Mouse (Mus musculus) limb, embryonic 12.5 days (tissue): ENCODE measurements around the gene Sp2. TPM values are rescaled to one million over a fixed set of nuclear protein-coding genes. Genes with fewer than 3 reads are reported as not detected.

Experiments used
- ATAC-seq: fragments of 200-750 bp; cut with Nextera tagmentation; 2 replicates; pipeline ENCODE4 v1.8.0; 2017; ENCODE audit warnings: low read depth, moderate TSS enrichment; ENCODE audit not compliant: insufficient number of reproducible peaks, insufficient read depth, low FRiP score, low TSS enrichment
- H3K27ac ChIP-seq: fragments of 300-500 bp; sonication (generic); 2 replicates; pipeline ENCODE4 v1.5.1; 2016; ENCODE audit warnings: mild to moderate bottlenecking, moderate library complexity
- H3K27me3 ChIP-seq: fragments of 300-500 bp; sonication (generic); 2 replicates; pipeline ENCODE4 v1.6.1; 2016; ENCODE audit warnings: mild to moderate bottlenecking, moderate library complexity
- H3K36me3 ChIP-seq: fragments of 300-500 bp; sonication (generic); 2 replicates; pipeline ENCODE4 v1.6.1; 2016; ENCODE audit warnings: mild to moderate bottlenecking, moderate library complexity
- H3K4me1 ChIP-seq: fragments of 300-500 bp; sonication (generic); replicated peaks from 2 replicates; pipeline ENCODE4 v1.6.1; 2016
- H3K4me2 ChIP-seq: fragments of 300-500 bp; sonication (generic); 2 replicates; pipeline ENCODE4 v1.6.1; 2016; ENCODE audit warnings: mild to moderate bottlenecking, moderate library complexity
- H3K4me3 ChIP-seq: fragments of 300-500 bp; sonication (generic); replicated peaks from 2 replicates; pipeline ENCODE4 v1.5.1; 2016; ENCODE audit warnings: mild to moderate bottlenecking
- H3K9ac ChIP-seq: fragments of 300-500 bp; sonication (generic); replicated peaks from 2 replicates; pipeline ENCODE4 v1.6.1; 2016; ENCODE audit warnings: mild to moderate bottlenecking, moderate library complexity
- H3K9me3 ChIP-seq: fragments of 300-500 bp; sonication (generic); 2 replicates; pipeline ENCODE4 v1.6.1; 2016; ENCODE audit warnings: mild to moderate bottlenecking, moderate library complexity
- WGBS: fragments of 180-500 bp; shearing (Covaris S2); methylation state at CpG from one replicate; pipeline ENCODE4 v1.1.7; 2016; 5-methylcytosine and 5-hydroxymethylcytosine counted together
- polyA plus RNA-seq: library from polyadenylated mRNA; unstranded; fragments of >200 nt; fragmentation: Nextera tagmentation; extraction: Ambion mirVana; gene quantifications from 2 replicates; pipeline ENCODE4 v1.2.1, GENCODE M21; 2016

Gene Sp2
- polyA plus RNA-seq, 1 experiment from 2014 or later: 13.7 TPM

GRCm38 (mm10) chr11:97018583-97019344 lies 36.0 kb upstream of the Sp2 start:
- peak overlapping the region; percentile 55 for H3K9ac ChIP-seq
- peak overlapping the region; percentile 71 for H3K4me2 ChIP-seq
- ATAC-seq: no peak
- no peaks in the 10 kb centered on the region for H3K9me3 ChIP-seq
- no peak overlapping the region for H3K27ac ChIP-seq
- no peaks in the 10 kb centered on the region for H3K36me3 ChIP-seq
- H3K4me3 ChIP-seq: peak overlapping the region; percentile 45
- H3K27me3 ChIP-seq: peaks cover 94% of the 10 kb centered on the region
- peaks cover 33% of the 10 kb centered on the region for H3K4me1 ChIP-seq
- under 1% methylated on average over 68 of the region's 68 CpGs for WGBS

DNA sequence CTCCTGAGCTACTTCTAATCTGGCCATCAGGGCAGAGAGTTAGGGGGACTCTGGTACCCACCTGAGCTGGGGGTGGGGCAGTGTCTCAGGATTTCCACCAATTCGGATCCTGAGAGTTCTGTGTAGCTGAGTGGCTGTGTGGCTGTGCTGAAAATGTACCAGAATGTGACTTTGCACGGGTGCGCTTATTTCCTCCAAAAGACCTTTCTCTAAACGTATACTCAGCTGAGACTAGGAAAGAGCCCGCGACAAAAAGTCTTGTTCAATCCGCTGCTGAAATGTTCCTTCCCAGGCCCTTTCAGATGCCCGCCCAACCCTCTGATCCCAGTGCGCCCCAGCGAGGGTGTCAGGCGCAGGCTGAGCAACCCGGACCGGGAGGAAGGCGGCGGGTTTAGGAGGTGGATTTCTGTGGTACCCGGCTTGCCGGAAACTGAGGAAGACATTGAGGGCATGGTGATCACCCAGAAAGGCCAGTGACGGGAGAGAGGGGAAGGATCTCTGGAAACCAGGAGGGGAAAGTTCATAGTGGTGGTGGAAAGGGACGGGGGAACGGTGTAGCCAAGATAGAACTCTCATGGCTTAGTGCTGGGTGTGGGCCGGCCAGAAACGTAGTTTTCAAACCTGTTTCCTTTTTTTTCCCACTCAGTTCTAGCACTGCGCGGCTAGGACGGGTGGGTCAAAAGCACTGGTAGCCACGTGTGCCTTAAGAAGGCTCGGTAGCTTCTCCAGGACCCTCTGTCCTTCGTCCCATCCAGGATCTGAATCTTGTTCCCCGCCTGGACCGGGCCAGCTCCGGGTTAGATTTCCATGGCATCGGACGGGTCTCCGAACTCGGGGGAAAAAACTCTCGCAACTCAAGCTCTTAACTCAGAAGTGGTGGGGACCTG lies 35.2 kb upstream of the Sp2 start:
- under 1% methylated on average over 36 of the region's 36 CpGs for WGBS
- Histone ChIP-seq H3K9ac (no peak overlapping the region), H3K4me3 (peak overlapping the region; percentile 45), H3K27me3 (peaks cover 94% of the 10 kb centered on the region), H3K9me3 (no peaks in the 10 kb centered on the region), H3K4me1 (peaks cover 33% of the 10 kb centered on the region), H3K27ac (no peak overlapping the region), H3K4me2 (peak overlapping the region; percentile 71), H3K36me3 (no peaks in the 10 kb centered on the region)
- ATAC-seq: no peak

DNA sequence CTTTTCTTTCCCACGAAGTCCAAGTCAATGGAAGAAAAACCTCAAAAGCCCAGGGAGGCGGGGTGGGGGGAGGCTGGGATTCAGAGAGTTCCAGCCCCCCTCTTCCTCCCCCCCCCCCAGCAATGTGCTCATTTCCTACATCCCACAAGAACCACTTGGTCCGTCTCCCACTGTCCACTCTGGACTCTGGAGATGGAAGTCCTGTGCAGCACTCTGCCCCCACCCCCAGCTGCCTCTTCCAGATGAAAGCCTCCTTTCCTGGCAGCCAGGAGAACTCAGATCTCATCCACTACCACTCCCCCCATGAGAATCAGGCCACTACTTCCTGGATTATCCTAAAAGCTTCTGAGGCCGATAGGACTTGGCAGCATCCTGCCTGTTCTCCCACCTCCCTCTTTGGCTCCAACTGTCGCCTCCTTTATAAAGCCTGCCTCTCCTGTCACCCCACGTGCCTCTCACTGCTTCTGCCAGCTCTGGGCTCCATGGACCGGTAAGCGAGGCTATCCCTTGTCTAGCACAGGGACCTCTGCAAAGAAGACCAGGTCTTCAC lies 30.4 kb upstream of the Sp2 start, which contains the start of gene Sp6:
TSS of gene Sp6 (plus strand) at position 274 of the 550 bp plus-strand sequence.
- H3K4me1 ChIP-seq: peaks cover 12% of the 10 kb centered on the region
- H3K27me3 ChIP-seq: peaks cover 86% of the 10 kb centered on the region
- H3K4me2 ChIP-seq: no peak within 1 kb of the TSS
- no peaks in the 10 kb centered on the region for H3K9me3 ChIP-seq
- 26% methylated on average over 7 of the region's 8 CpGs for WGBS
- H3K27ac ChIP-seq: no peak within 1 kb of the TSS
- H3K9ac ChIP-seq: no peak within 1 kb of the TSS; the same call in 1 of the 2 replicates
- H3K4me3 ChIP-seq: no peak within 1 kb of the TSS
- no peak for ATAC-seq
- no peaks in the 10 kb centered on the region for H3K36me3 ChIP-seq

GRCm38 (mm10) chr11:97009198-97009790 lies 26.5 kb upstream of the Sp2 start:
- Histone ChIP-seq H3K9ac (no peak overlapping the region), H3K36me3 (no peaks in the 10 kb centered on the region), H3K4me2 (no peak overlapping the region), H3K27me3 (peaks cover 58% of the 10 kb centered on the region), H3K9me3 (no peaks in the 10 kb centered on the region), H3K27ac (no peak overlapping the region), H3K4me1 (peaks cover 12% of the 10 kb centered on the region), H3K4me3 (no peak overlapping the region)
- ATAC-seq: no peak
- WGBS: 46% methylated on average over 8 of the region's 8 CpGs

DNA sequence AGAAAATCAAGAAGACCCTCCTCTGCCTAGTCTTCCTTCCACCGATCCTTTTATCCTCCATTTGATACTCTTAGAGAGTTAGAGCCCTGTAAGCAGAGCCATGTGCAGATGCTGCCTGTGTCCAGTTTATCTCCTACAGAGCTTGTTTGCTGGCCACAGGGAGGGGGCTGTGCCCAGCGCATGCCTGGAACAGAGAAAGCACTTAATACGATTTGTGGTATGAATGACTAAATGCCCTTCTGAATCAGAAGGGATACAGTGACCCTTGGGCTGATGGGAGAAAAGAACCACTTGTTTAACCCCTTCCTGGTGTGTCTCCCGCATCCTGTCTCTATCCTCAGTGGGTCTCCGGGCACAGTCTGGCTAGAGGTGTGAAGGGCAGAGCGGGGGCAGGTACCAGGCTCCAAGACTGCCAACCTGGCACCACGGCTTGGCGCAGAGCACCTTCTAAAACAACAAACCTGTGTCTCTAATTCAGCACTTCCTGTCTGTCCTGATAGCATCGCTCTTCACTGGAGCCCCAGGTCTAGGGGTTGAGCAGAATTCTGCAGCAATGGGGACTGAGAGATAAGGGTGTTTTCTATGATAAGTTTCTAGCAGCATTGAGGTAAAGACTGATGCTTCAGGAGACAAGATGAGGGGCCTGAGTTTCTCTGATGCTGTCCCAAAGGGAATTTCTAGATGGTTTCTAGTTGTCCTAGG lies 24.5 kb upstream of the Sp2 start:
- no peak overlapping the region for H3K4me3 ChIP-seq
- H3K4me2 ChIP-seq: no peak overlapping the region
- WGBS: 69% methylated on average over 9 of the region's 9 CpGs
- no peaks in the 10 kb centered on the region for H3K9me3 ChIP-seq
- no peak overlapping the region for H3K9ac ChIP-seq
- peaks cover 12% of the 10 kb centered on the region for H3K4me1 ChIP-seq
- H3K27me3 ChIP-seq: peaks cover 42% of the 10 kb centered on the region
- ATAC-seq: no peak
- H3K36me3 ChIP-seq: no peaks in the 10 kb centered on the region
- no peak overlapping the region for H3K27ac ChIP-seq

DNA sequence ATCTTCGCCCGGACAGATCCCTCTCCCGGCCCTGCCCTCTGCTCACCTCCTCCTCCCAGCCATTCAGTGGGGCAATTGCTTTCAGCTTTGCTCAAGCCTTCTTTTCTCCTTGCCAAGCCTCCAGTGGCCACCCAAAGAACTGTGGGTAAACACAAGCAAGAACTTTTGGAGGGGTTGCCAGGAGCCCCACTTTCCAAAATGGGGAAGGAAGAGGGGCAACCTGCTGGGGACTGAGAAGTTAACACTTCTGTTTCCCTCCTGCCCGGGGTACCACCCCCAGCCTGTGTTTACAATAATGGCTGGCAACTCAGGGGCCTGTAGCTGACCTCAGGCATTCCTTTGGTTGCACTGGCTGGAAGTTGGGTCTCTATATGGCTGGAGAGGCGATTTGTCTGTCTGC lies 20.4 kb upstream of the Sp2 start:
- no peak overlapping the region for H3K4me2 ChIP-seq
- WGBS: 41% methylated on average over 5 of the region's 5 CpGs
- H3K4me1 ChIP-seq: peaks cover 7% of the 10 kb centered on the region
- H3K27ac ChIP-seq: no peak overlapping the region
- no peaks in the 10 kb centered on the region for H3K36me3 ChIP-seq
- ATAC-seq: no peak
- H3K9me3 ChIP-seq: no peaks in the 10 kb centered on the region
- no peak overlapping the region for H3K9ac ChIP-seq
- H3K4me3 ChIP-seq: no peak overlapping the region
- H3K27me3 ChIP-seq: peaks cover 38% of the 10 kb centered on the region

DNA sequence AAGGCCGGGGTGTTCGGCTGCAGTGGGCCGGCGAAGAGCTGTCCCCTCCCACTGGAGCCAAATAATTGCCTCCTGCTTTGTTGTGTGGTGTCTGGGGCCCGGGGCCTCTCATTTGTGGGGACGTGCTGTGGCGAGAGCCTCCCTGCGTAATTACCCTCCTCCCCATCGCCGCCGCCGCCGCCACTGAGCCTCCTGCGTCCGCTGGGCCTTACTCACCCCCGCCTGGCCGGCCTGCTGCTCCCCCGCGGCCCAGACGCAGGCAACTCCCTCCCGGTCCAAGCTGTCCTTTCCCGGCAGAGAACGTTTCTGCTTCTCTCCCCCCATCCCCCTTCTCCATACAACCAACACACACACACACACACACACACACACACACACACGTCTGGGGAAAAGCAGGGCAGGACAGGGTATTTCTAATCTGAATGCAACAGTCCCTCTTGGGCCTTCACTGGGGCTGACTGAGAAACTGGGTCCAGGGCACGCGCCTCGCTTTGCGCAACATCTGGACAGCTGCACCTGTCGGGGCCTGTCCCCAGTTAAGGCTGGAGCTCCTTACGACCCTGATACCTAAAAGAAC lies 14.7 kb upstream of the Sp2 start:
- peak overlapping the region; percentile 60 for H3K9ac ChIP-seq
- ATAC-seq: peak; percentile 32; the same call in 1 of the 2 replicates
- H3K36me3 ChIP-seq: no peaks in the 10 kb centered on the region
- whole genome bisulfite sequencing: 2% methylated on average over 30 of the region's 30 CpGs
- H3K9me3 ChIP-seq: no peaks in the 10 kb centered on the region
- peak overlapping the region; percentile 37 for H3K4me3 ChIP-seq
- peak overlapping the region; percentile 30; the same call in 1 of the 2 replicates for H3K27ac ChIP-seq
- H3K4me2 ChIP-seq: peak overlapping the region; percentile 66
- H3K4me1 ChIP-seq: peaks cover 16% of the 10 kb centered on the region
- H3K27me3 ChIP-seq: peaks cover 59% of the 10 kb centered on the region

DNA sequence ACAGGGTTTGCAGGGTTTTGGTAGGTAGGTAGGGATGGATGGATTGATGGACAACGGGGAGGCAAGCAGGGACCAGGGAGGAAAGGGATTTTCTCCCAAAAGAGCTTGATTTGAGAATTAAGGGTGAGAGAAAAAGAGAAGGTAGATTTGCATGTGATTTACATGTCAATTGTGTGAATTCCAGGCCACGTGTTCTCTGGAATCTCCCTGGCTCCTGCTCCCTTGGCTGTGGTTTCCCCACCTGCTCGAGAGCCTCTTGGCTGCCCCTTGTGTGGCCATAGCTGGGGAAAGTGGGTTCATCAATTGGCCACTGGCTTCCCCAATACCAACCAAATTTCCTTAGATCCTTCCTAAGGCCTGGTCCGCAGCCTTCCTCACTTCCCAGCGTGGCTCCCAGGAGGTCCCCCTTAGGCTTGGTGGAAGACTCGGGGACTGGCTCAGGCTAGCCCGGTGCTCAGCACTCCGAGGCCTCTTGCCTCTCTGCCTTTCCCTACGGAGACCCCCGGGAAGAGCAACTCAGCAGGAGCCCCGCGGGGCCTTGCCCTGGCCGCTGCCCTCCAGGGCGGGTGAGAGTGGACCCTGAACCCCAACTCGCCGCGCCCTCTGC lies 14.1 kb upstream of the Sp2 start:
- Histone ChIP-seq H3K4me2 (peak overlapping the region; percentile 66), H3K9ac (peak overlapping the region; percentile 60), H3K4me3 (peak overlapping the region; percentile 37), H3K27ac (0 out of 2 replicates have a peak overlapping the region, but pooled peaks have one; percentile 30), H3K4me1 (peaks cover 16% of the 10 kb centered on the region), H3K9me3 (no peaks in the 10 kb centered on the region), H3K36me3 (no peaks in the 10 kb centered on the region), H3K27me3 (peaks cover 62% of the 10 kb centered on the region)
- no peak for ATAC-seq
- WGBS: 14% methylated on average over 17 of the region's 17 CpGs

- WGBS: 83% methylated on average over 15 of the region's 15 CpGs
- no peak overlapping the region for H3K4me2 ChIP-seq
- peaks cover 16% of the 10 kb centered on the region for H3K4me1 ChIP-seq
- no peak overlapping the region for H3K9ac ChIP-seq
- no peak for ATAC-seq
- no peak overlapping the region for H3K4me3 ChIP-seq
- no peak overlapping the region for H3K27ac ChIP-seq
- no peaks in the 10 kb centered on the region for H3K9me3 ChIP-seq
- H3K36me3 ChIP-seq: no peaks in the 10 kb centered on the region
- peaks cover 62% of the 10 kb centered on the region for H3K27me3 ChIP-seq
Measured at GRCm38 (mm10) chr11:96995836-96996772, 13.3 kb upstream of the Sp2 start.
